Comparison of ENCODE assay signal across 9 mouse cellular contexts in genomic region chr7:43470373-43470772, GRCm38 (mm10). TPM values are rescaled to one million over a fixed set of nuclear protein-coding genes. Genes with fewer than 3 reads are reported as not detected.
DNase-seq lines count a peak whose midpoint lies in the region; ATAC-seq and TF ChIP-seq lines count a peak whose summit lies in the region.
"Had no signal": no experiment of that assay in that cellular context is flagged by ENCODE, and none has a peak within 500 bp of the region (broad histone marks: within the 10 kb centered on the region; RNA-seq: fewer than 3 reads in every experiment).

No protein-coding gene starts in this region.

- no peak overlapping the region for H3K4me3 ChIP-seq in heart, postnatal 0 days (ENCODE audit: low read depth, low read length)
- no peak overlapping the region for H3K4me3 ChIP-seq in testis, adult 2 months (ENCODE audit: control insufficient read depth, low read depth, low read length)
- H3K4me3 ChIP-seq in small intestine, adult 2 months (ENCODE audit: low read depth, low read length) = no peak overlapping the region
- H3K4me3 ChIP-seq: embryonic facial prominence, embryonic 13.5 days had no signal

- no peak overlapping the region for H3K4me2 ChIP-seq in heart, postnatal 0 days (ENCODE audit: low read depth, low read length)
- H3K4me2 ChIP-seq: embryonic facial prominence, embryonic 13.5 days had no signal

- intact Hi-C loops in heart, postnatal 25 days (cut with DNase I) = no loop called here

- DNase-seq in heart, postnatal 0 days (ENCODE audit: low spot score) = no peak
- DNase-seq in heart, postnatal 25 days (ENCODE audit: low spot score) = no peak
- DNase-seq in testis, postnatal 10 days (ENCODE audit: low spot score) = no peak
- DNase-seq in embryo, embryonic 11 days = peak; percentile 26
- DNase-seq in ovary, adult 18-20 months (ENCODE audit: low spot score) = no peak
- DNase-seq in layer of hippocampus, postnatal 14 days (ENCODE audit: low spot score in 2 of 2) = no peak

- peak; percentile 40 for TF ChIP-seq CTCF in heart, postnatal 0 days (IDR thresholded peaks at IDR 0.05; ENCODE audit: low read depth)
- TF ChIP-seq CTCF in testis, adult 2 months (IDR thresholded peaks at IDR 0.05; ENCODE audit: control insufficient read depth, insufficient read depth, insufficient replicate concordance, low read depth, low read length) = peak; percentile 52; the same call in 1 of the 2 replicates
- TF ChIP-seq CTCF in small intestine, adult 2 months (IDR thresholded peaks at IDR 0.05; ENCODE audit: extremely low read depth, insufficient read length, insufficient replicate concordance, low read depth, low read length) = peak; percentile 75; the same call in 1 of the 2 replicates

- WGBS in heart, postnatal 0 days = 43% methylated on average over 8 of the region's 8 CpGs
- WGBS in small intestine, adult 2 months = 49% methylated on average over 8 of the region's 8 CpGs

- H3K9me3 ChIP-seq in heart, postnatal 0 days (replicated peaks; ENCODE audit: control insufficient read depth, low read length) = no peaks in the 10 kb centered on the region
- H3K9me3 ChIP-seq: embryonic facial prominence, embryonic 13.5 days had no signal

- no peak overlapping the region for H3K27ac ChIP-seq in heart, postnatal 0 days (ENCODE audit: low read depth)
- H3K27ac ChIP-seq in testis, adult 2 months (ENCODE audit: control insufficient read depth, insufficient read depth, low read depth, low read length) = no peak overlapping the region
- no peak overlapping the region for H3K27ac ChIP-seq in small intestine, adult 2 months (ENCODE audit: insufficient read depth, low read depth, low read length)
- H3K27ac ChIP-seq: embryonic facial prominence, embryonic 13.5 days had no signal

- TF ChIP-seq EP300 in heart, postnatal 0 days (IDR thresholded peaks at IDR 0.05; ENCODE audit: low read depth) = no peak

- no peak for ATAC-seq in heart, postnatal 0 days (ENCODE audit: insufficient read depth, low read depth)

- peaks cover 3% of the 10 kb centered on the region for H3K36me3 ChIP-seq in heart, postnatal 0 days (replicated peaks; ENCODE audit: control insufficient read depth, insufficient read depth, low read length)
- no peaks in the 10 kb centered on the region for H3K36me3 ChIP-seq in testis, adult 2 months (ENCODE audit: control insufficient read depth, insufficient read depth, low read length)
- H3K36me3 ChIP-seq in small intestine, adult 2 months (ENCODE audit: control insufficient read depth, insufficient read depth, low read length) = no peaks in the 10 kb centered on the region
- H3K36me3 ChIP-seq: embryonic facial prominence, embryonic 13.5 days had no signal

- no peak for TF ChIP-seq POLR2A in testis, adult 2 months (IDR thresholded peaks at IDR 0.05; ENCODE audit: control insufficient read depth, low read depth, low read length)
- no peak for TF ChIP-seq POLR2A in small intestine, adult 2 months (IDR thresholded peaks at IDR 0.05; ENCODE audit: low read depth, low read length)

- H3K9ac ChIP-seq in heart, postnatal 0 days (replicated peaks; ENCODE audit: low read depth, low read length) = no peak overlapping the region
- H3K9ac ChIP-seq: embryonic facial prominence, embryonic 13.5 days had no signal

- no peaks in the 10 kb centered on the region; the same call in 1 of the 2 replicates for H3K4me1 ChIP-seq in heart, postnatal 0 days (ENCODE audit: control insufficient read depth, insufficient read depth)
- H3K4me1 ChIP-seq in testis, adult 2 months (ENCODE audit: control insufficient read depth, insufficient read depth, low read length) = peaks cover 9% of the 10 kb centered on the region
- H3K4me1 ChIP-seq in small intestine, adult 2 months (ENCODE audit: control insufficient read depth, insufficient read depth, insufficient read length, low read length) = no peaks in the 10 kb centered on the region

- H3K27me3 ChIP-seq in heart, postnatal 0 days (ENCODE audit: control insufficient read depth, insufficient read depth, low read length) = peaks cover 13% of the 10 kb centered on the region
- H3K27me3 ChIP-seq in testis, adult 2 months (ENCODE audit: control insufficient read depth, insufficient read depth, low read length) = no peaks in the 10 kb centered on the region
- no peaks in the 10 kb centered on the region for H3K27me3 ChIP-seq in small intestine, adult 2 months (ENCODE audit: control insufficient read depth, insufficient read depth, low read length)

RNA-seq across cellular contexts. Expression of gene Vsig10l, which starts 7.4 kb away (rescaled TPM):
- total RNA-seq in heart, postnatal 0 days (2014; rRNA removed; ENCODE audit: low replicate concordance) = 3.9 and 17.7 TPM in 2 replicates
- 2.9 and 3.1 TPM in 2 replicates for polyA plus RNA-seq in heart, postnatal 0 days (2015; fragmentation: Nextera tagmentation; extraction: Ambion mirVana)
- total RNA-seq in heart, postnatal 25 days (2021) = 1 to 10 TPM in 1 of 2 experiments, under 1 TPM in 1; 0.81 to 1.8 TPM
- 10.9 and 12.9 TPM in 2 replicates for polyA plus RNA-seq in testis, adult 2 months (2012; rRNA removed)
- 1.0 and 4.3 TPM in 2 replicates for polyA plus RNA-seq in small intestine, adult 2 months (2012; rRNA removed)
- total RNA-seq in layer of hippocampus, postnatal 14 days (2021) = 1 to 10 TPM; 2.6 to 3.5 TPM

RNA-seq across cellular contexts. Expression of gene Iglon5, which starts 19.5 kb away (rescaled TPM):
- total RNA-seq in heart, postnatal 0 days (2014; rRNA removed; ENCODE audit: low replicate concordance) = 0.08 TPM in 1 of 2 replicates, not detected in the other
- not detected in 2 replicates for polyA plus RNA-seq in heart, postnatal 0 days (2015; fragmentation: Nextera tagmentation; extraction: Ambion mirVana)
- under 1 TPM; 0.13 to 0.22 TPM for total RNA-seq in heart, postnatal 25 days (2021)
- polyA plus RNA-seq in testis, adult 2 months (2012; rRNA removed) = 7.4 and 8.1 TPM in 2 replicates
- polyA plus RNA-seq in small intestine, adult 2 months (2012; rRNA removed) = 1.4 and 1.5 TPM in 2 replicates
- total RNA-seq in layer of hippocampus, postnatal 14 days (2021) = 10 to 100 TPM; 43.2 to 45.0 TPM

RNA-seq across cellular contexts. Expression of gene Gm45233, which starts 26.4 kb away (rescaled TPM):
- total RNA-seq in heart, postnatal 0 days (2014; rRNA removed; ENCODE audit: low replicate concordance) = not detected in 2 replicates
- 0.52 and 0.60 TPM in 2 replicates for polyA plus RNA-seq in heart, postnatal 0 days (2015; fragmentation: Nextera tagmentation; extraction: Ambion mirVana)
- total RNA-seq in heart, postnatal 25 days (2021) = under 1 TPM; 0.39 to 0.61 TPM
- 5.4 and 7.5 TPM in 2 replicates for polyA plus RNA-seq in testis, adult 2 months (2012; rRNA removed)
- polyA plus RNA-seq in small intestine, adult 2 months (2012; rRNA removed) = 0.29 TPM in 1 of 2 replicates, not detected in the other
- total RNA-seq in layer of hippocampus, postnatal 14 days (2021) = 1 to 10 TPM in 1 of 2 experiments, under 1 TPM in 1; 0.93 to 1.1 TPM

RNA-seq across cellular contexts. Expression of gene Etfb, which starts 26.5 kb away (rescaled TPM):
- total RNA-seq in heart, postnatal 0 days (2014; rRNA removed; ENCODE audit: low replicate concordance) = 396 and 434 TPM in 2 replicates
- 1,315 and 1,437 TPM in 2 replicates for polyA plus RNA-seq in heart, postnatal 0 days (2015; fragmentation: Nextera tagmentation; extraction: Ambion mirVana)
- total RNA-seq in heart, postnatal 25 days (2021) = 1,000 to 10,000 TPM; 1,293 to 1,340 TPM
- polyA plus RNA-seq in testis, adult 2 months (2012; rRNA removed) = 50.5 and 51.5 TPM in 2 replicates
- polyA plus RNA-seq in small intestine, adult 2 months (2012; rRNA removed) = 45.1 and 66.8 TPM in 2 replicates
- 10 to 100 TPM; 65.6 to 75.0 TPM for total RNA-seq in layer of hippocampus, postnatal 14 days (2021)

RNA-seq across cellular contexts. Expression of gene Cldnd2, which starts 29.8 kb away (rescaled TPM):
- not detected in 2 replicates for total RNA-seq in heart, postnatal 0 days (2014; rRNA removed; ENCODE audit: low replicate concordance)
- not detected in 2 replicates for polyA plus RNA-seq in heart, postnatal 0 days (2015; fragmentation: Nextera tagmentation; extraction: Ambion mirVana)
- total RNA-seq in heart, postnatal 25 days (2021) = not detected
- polyA plus RNA-seq in testis, adult 2 months (2012; rRNA removed) = 247 and 279 TPM in 2 replicates
- polyA plus RNA-seq in small intestine, adult 2 months (2012; rRNA removed) = not detected in 2 replicates
- not detected for total RNA-seq in layer of hippocampus, postnatal 14 days (2021)
- polyA plus RNA-seq: embryonic facial prominence, embryonic 13.5 days had no signal

Comparison
In these comparisons a context has a peak if more than half of its experiments do, and no peak if none do; other contexts are left out.
1. RNA of gene Iglon5, which starts 19.5 kb away (total RNA-seq): 43.2 to 45.0 TPM in layer of hippocampus, postnatal 14 days; 0.13 to 0.22 TPM in heart, postnatal 25 days and 0.08 TPM in heart, postnatal 0 days; every median in the first group is over 10 times any median in the second.
2. Peak in every context shown above with its lines, with median percentiles within 50 percentile points of each other: CTCF ChIP-seq.